Mouse (Mus musculus) forebrain, postnatal 0 days (tissue): ENCODE measurements around the gene Dusp23. TPM values are rescaled to one million over a fixed set of nuclear protein-coding genes. Genes with fewer than 3 reads are reported as not detected.

Experiments
- ATAC-seq: fragments of 200-750 bp; cut with Nextera tagmentation; 2 replicates; pipeline ENCODE4 v1.8.0; 2017; ENCODE audit warnings: mild to moderate bottlenecking, moderate library complexity
- DNase-seq: peaks from one replicate; pipeline ENCODE4 v3.0.0-alpha.2; 2015
- H3K27ac ChIP-seq: fragments of 300-500 bp; sonication (generic); 2 replicates; pipeline ENCODE4 v1.5.1; 2014; ENCODE audit warnings: low read depth, mild to moderate bottlenecking, antibody characterized with exemption, low read length, moderate library complexity, mixed read lengths
- H3K27me3 ChIP-seq: fragments of 300-500 bp; sonication (generic); 2 replicates; pipeline ENCODE4 v1.6.1; 2014; ENCODE audit warnings: mild to moderate bottlenecking, low read length, mixed read lengths; ENCODE audit not compliant: insufficient read depth
- H3K36me3 ChIP-seq: fragments of 300-500 bp; sonication (generic); 2 replicates; pipeline ENCODE4 v1.6.1; 2014; ENCODE audit warnings: mild to moderate bottlenecking, moderate library complexity; ENCODE audit not compliant: insufficient read depth
- H3K4me1 ChIP-seq: fragments of 300-500 bp; sonication (generic); 2 replicates; pipeline ENCODE4 v1.6.1; 2014; ENCODE audit warnings: antibody characterized with exemption; ENCODE audit not compliant: insufficient read depth
- H3K4me2 ChIP-seq: fragments of 300-500 bp; sonication (generic); 2 replicates; pipeline ENCODE4 v1.6.1; 2014; ENCODE audit warnings: low read depth, mild to moderate bottlenecking, moderate library complexity
- H3K4me3 ChIP-seq: fragments of 300-500 bp; sonication (generic); 2 replicates; pipeline ENCODE4 v1.5.1; 2014; ENCODE audit warnings: low read depth, low read length, mixed read lengths
- H3K9ac ChIP-seq: fragments of 300-500 bp; sonication (generic); 2 replicates; pipeline ENCODE4 v1.6.1; 2014; ENCODE audit warnings: mild to moderate bottlenecking
- H3K9me3 ChIP-seq: fragments of 300-500 bp; sonication (generic); 2 replicates; pipeline ENCODE4 v1.6.1; 2016; ENCODE audit warnings: low read length
- CTCF ChIP-seq: sonication (generic); IDR thresholded peaks from 2 replicates; pipeline ENCODE4 v1.5.1; 2016; ENCODE audit warnings: antibody characterized with exemption, control low read depth, low read depth
- WGBS: fragments of 180-500 bp; shearing (Covaris S2); extraction: QIAGEN DNeasy Blood & Tissue Kit; methylation state at CpG from one replicate; pipeline ENCODE4 v1.1.7; 2014; 5-methylcytosine and 5-hydroxymethylcytosine counted together
- polyA plus RNA-seq: library from polyadenylated mRNA; unstranded; fragments of >200 nt; fragmentation: Nextera tagmentation; extraction: Ambion mirVana; gene quantifications from 2 replicates; pipeline ENCODE4 v1.2.1, GENCODE M21; 2015
- total RNA-seq: library from RNA; depleted of rRNA; stranded (reverse); fragments of >200 nt; gene quantifications from 2 replicates; pipeline ENCODE4 v1.2.3, GENCODE M21; 2014

Gene Dusp23
- total and polyA plus RNA-seq, 2 experiments from 2014 or later = 3.0 to 8.9 TPM

GRCm38 (mm10) chr1:172612745-172613144 lies 20.0 kb downstream of the Dusp23 start:
- no peak overlapping the region for H3K4me2 ChIP-seq
- H3K4me3 ChIP-seq = no peak overlapping the region
- H3K4me1 ChIP-seq = 0 out of 2 replicates have a peak, but pooled peaks cover 5% of the 10 kb centered on the region
- H3K9ac ChIP-seq = no peak overlapping the region
- ATAC-seq (no peak), DNase-seq (no peak)
- H3K36me3 ChIP-seq = no peaks in the 10 kb centered on the region
- H3K9me3 ChIP-seq = no peaks in the 10 kb centered on the region
- TF ChIP-seq CTCF = peak; percentile 65
- no peak overlapping the region for H3K27ac ChIP-seq
- 65% methylated on average over 1 of the region's 1 CpGs for WGBS
- H3K27me3 ChIP-seq = no peaks in the 10 kb centered on the region

DNA sequence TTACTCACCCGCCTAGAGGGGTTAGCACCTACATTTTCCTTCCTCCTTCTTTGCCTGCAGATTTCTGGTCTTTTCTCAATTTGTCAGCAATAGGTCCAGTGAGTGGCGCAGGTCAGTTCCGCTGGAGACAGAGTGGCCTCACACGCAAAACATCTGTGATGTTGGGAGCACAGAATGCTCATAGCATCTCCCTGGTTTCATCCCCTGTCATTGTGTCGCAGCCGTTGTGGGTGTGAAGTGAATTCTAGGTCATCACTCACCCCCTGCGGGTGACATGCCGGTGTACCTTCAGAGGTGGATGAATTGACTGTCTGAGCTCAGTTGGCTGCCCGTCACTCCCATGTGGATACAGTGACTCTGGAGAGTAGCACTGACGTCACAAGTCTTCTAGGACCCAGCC lies 21.5 kb downstream of the Dusp23 start:
- no peak for ATAC-seq
- 87% methylated on average over 10 of the region's 10 CpGs for WGBS
- H3K36me3 ChIP-seq = no peaks in the 10 kb centered on the region
- H3K9me3 ChIP-seq = no peaks in the 10 kb centered on the region
- H3K27me3 ChIP-seq = no peaks in the 10 kb centered on the region
- no peak for DNase-seq
- H3K9ac ChIP-seq = no peak overlapping the region
- H3K4me2 ChIP-seq = no peak overlapping the region
- no peak for TF ChIP-seq CTCF
- H3K4me3 ChIP-seq = no peak overlapping the region
- no peaks in the 10 kb centered on the region for H3K4me1 ChIP-seq
- H3K27ac ChIP-seq = no peak overlapping the region

DNA sequence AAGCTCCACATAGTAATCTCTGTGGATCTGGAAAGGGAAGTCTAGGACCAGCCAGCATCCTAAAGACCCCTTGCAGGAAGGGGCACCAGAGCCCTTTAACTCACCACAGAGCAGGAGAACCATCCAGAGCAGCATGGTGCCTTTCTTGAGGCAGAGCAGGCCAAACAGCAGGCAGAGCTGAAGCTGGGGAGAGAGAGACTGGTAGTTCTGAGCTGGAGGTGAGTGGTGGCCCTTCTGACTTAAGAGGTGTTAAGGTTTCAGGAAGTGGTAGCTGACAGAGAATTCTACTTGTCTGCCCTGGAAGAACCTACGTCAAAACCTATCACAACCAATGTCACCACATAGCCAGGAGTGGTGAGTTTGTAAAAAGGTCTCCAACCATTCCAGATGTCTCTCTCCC lies 30.4 kb downstream of the Dusp23 start, which contains the start of gene Fcrl6:
Gene Fcrl6, minus strand, starts transcription at position 226 of the 400 bp plus-strand sequence.
- Histone ChIP-seq H3K9ac (no peak within 1 kb of the TSS), H3K27me3 (no peaks in the 10 kb centered on the region), H3K4me2 (no peak within 1 kb of the TSS), H3K9me3 (no peaks in the 10 kb centered on the region), H3K27ac (no peak within 1 kb of the TSS), H3K4me3 (no peak within 1 kb of the TSS), H3K36me3 (no peaks in the 10 kb centered on the region), H3K4me1 (no peaks in the 10 kb centered on the region)
- no peak for ATAC-seq
- no peak for DNase-seq
- WGBS = 100% methylated on average over 1 of the region's 1 CpGs
- TF ChIP-seq CTCF = no peak

- no peaks in the 10 kb centered on the region for H3K27me3 ChIP-seq
- DNase-seq = peak; percentile 62
- no peak overlapping the region for H3K4me3 ChIP-seq
- H3K36me3 ChIP-seq = no peaks in the 10 kb centered on the region
- no peaks in the 10 kb centered on the region for H3K9me3 ChIP-seq
- H3K4me2 ChIP-seq = no peak overlapping the region
- H3K9ac ChIP-seq = no peak overlapping the region
- peak; percentile 50; the same call in 1 of the 2 replicates for ATAC-seq
- H3K27ac ChIP-seq = no peak overlapping the region
- peak; percentile 72 for TF ChIP-seq CTCF
- no peaks in the 10 kb centered on the region for H3K4me1 ChIP-seq
These were observed 38.3 kb downstream of the Dusp23 start for GRCm38 (mm10) chr1:172594495-172594894.

- TF ChIP-seq CTCF = no peak
- Histone ChIP-seq H3K9me3 (no peaks in the 10 kb centered on the region), H3K9ac (no peak overlapping the region), H3K4me3 (no peak overlapping the region), H3K4me2 (no peak overlapping the region), H3K36me3 (no peaks in the 10 kb centered on the region), H3K27me3 (no peaks in the 10 kb centered on the region), H3K4me1 (no peaks in the 10 kb centered on the region), H3K27ac (no peak overlapping the region)
- WGBS = 93% methylated on average over 2 of the region's 2 CpGs
- ATAC-seq (no peak), DNase-seq (no peak)
These were observed 38.8 kb downstream of the Dusp23 start for GRCm38 (mm10) chr1:172593956-172594355.

- H3K4me1 ChIP-seq = no peaks in the 10 kb centered on the region
- H3K27ac ChIP-seq = no peak overlapping the region
- no peak overlapping the region for H3K4me2 ChIP-seq
- H3K9me3 ChIP-seq = no peaks in the 10 kb centered on the region
- TF ChIP-seq CTCF = no peak
- H3K4me3 ChIP-seq = no peak overlapping the region
- 77% methylated on average over 3 of the region's 3 CpGs for WGBS
- H3K27me3 ChIP-seq = no peaks in the 10 kb centered on the region
- H3K9ac ChIP-seq = no peak overlapping the region
- no peaks in the 10 kb centered on the region for H3K36me3 ChIP-seq
- no peak for DNase-seq
- no peak for ATAC-seq
These were observed 39.4 kb downstream of the Dusp23 start for GRCm38 (mm10) chr1:172593321-172593720.

DNA sequence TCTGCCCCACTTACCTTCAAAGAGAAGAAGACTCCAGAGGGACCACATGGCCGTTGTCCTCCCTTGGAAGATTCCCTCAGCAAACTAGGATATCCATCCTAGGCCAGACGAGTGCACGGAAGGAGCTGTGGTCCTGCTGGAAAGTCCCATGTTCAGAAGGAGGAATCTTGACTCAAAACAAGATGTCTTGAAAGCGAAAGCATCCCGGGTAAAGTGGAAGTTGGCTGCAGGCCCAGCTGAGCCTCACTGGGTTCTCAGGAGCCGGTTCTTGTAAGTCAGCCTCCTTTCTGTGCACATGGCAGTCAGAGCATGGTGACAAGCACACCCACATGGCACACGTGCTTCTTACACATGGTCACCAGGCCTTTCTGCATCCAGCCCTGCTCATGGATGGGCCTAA lies 42.4 kb downstream of the Dusp23 start, which contains the start of gene Slamf8:
Gene Slamf8, minus strand, starts transcription at position 184 of the 400 bp plus-strand sequence.
- 73% methylated on average over 7 of the region's 7 CpGs for WGBS

More for the DNA sequence above, 42.4 kb downstream of the Dusp23 start, which contains the start of gene Slamf8:
- Histone ChIP-seq H3K9me3 (no peaks in the 10 kb centered on the region), H3K4me2 (no peak within 1 kb of the TSS), H3K9ac (no peak within 1 kb of the TSS), H3K4me1 (peaks cover 9% of the 10 kb centered on the region; the same call in 1 of the 2 replicates), H3K27ac (no peak within 1 kb of the TSS), H3K36me3 (no peaks in the 10 kb centered on the region), H3K27me3 (no peaks in the 10 kb centered on the region), H3K4me3 (no peak within 1 kb of the TSS)
- DNase-seq (no peak), ATAC-seq (no peak)
- TF ChIP-seq CTCF = no peak
